Mouse (Mus musculus) heart, embryonic 12.5 days (tissue): Measurements from ENCODE around the gene 0610010F05Rik. TPM values are rescaled to one million over a fixed set of nuclear protein-coding genes. Genes with fewer than 3 reads are reported as not detected.
A peak's percentile ranks its signal among the peaks of the same experiment; 100 is the strongest.

Source experiments
- ATAC-seq: fragments of 200-750 bp; cut with Nextera tagmentation; 2 replicates; pipeline ENCODE4 v1.8.0; 2017; ENCODE audit warnings: moderate TSS enrichment, moderate library complexity; ENCODE audit not compliant: insufficient number of reproducible peaks, low FRiP score
- H3K27ac ChIP-seq: fragments of 300-500 bp; sonication (generic); 2 replicates; pipeline ENCODE4 v1.5.1; 2016; ENCODE audit warnings: mild to moderate bottlenecking, moderate library complexity; ENCODE audit not compliant: poor library complexity, severe bottlenecking
- H3K27me3 ChIP-seq: fragments of 300-500 bp; sonication (generic); replicated peaks from 2 replicates; pipeline ENCODE4 v1.6.1; 2016; ENCODE audit warnings: mild to moderate bottlenecking, moderate library complexity
- H3K36me3 ChIP-seq: fragments of 300-500 bp; sonication (generic); 2 replicates; pipeline ENCODE4 v1.6.1; 2016; ENCODE audit warnings: mild to moderate bottlenecking, moderate library complexity
- H3K4me1 ChIP-seq: fragments of 300-500 bp; sonication (generic); replicated peaks from 2 replicates; pipeline ENCODE4 v1.6.1; 2016; ENCODE audit warnings: mild to moderate bottlenecking
- H3K4me2 ChIP-seq: fragments of 300-500 bp; sonication (generic); 2 replicates; pipeline ENCODE4 v1.6.1; 2016; ENCODE audit warnings: mild to moderate bottlenecking, moderate library complexity
- H3K4me3 ChIP-seq: fragments of 300-500 bp; sonication (generic); 2 replicates; pipeline ENCODE4 v1.5.1; 2016; ENCODE audit warnings: mild to moderate bottlenecking
- H3K9ac ChIP-seq: fragments of 300-500 bp; sonication (generic); 2 replicates; pipeline ENCODE4 v1.6.1; 2016; ENCODE audit warnings: mild to moderate bottlenecking, moderate library complexity
- H3K9me3 ChIP-seq: fragments of 300-500 bp; sonication (generic); replicated peaks from 2 replicates; pipeline ENCODE4 v1.6.1; 2016; ENCODE audit warnings: mild to moderate bottlenecking, moderate library complexity
- WGBS: fragments of 180-500 bp; shearing (Covaris S2); methylation state at CpG from one replicate; pipeline ENCODE4 v1.1.7; 2016; 5-methylcytosine and 5-hydroxymethylcytosine counted together
- polyA plus RNA-seq: library from polyadenylated mRNA; unstranded; fragments of >200 nt; fragmentation: Nextera tagmentation; extraction: Ambion mirVana; gene quantifications from 2 replicates; pipeline ENCODE4 v1.2.1, GENCODE M21; 2016

Gene 0610010F05Rik
- polyA plus RNA-seq: 18.8 and 19.0 TPM in 2 replicates

GRCm38 (mm10) chr11:23632945-23633878 is at the start of gene 0610010F05Rik:
TSS of gene 0610010F05Rik (minus strand) at chr11:23633639.
- ATAC-seq: peak; percentile 100
- Histone ChIP-seq H3K4me1 (peaks cover 5% of the 10 kb centered on the region), H3K4me2 (peak within 1 kb of the TSS; percentile 65), H3K4me3 (peak within 1 kb of the TSS; percentile 76), H3K36me3 (peaks cover 6% of the 10 kb centered on the region; the same call in 1 of the 2 replicates), H3K27me3 (no peaks in the 10 kb centered on the region), H3K9me3 (no peaks in the 10 kb centered on the region), H3K27ac (peak within 1 kb of the TSS; percentile 83), H3K9ac (peak within 1 kb of the TSS; percentile 97)
- under 1% methylated on average over 83 of the region's 103 CpGs for WGBS

GRCm38 (mm10) chr11:23682561-23682960 is 49.1 kb upstream of the 0610010F05Rik start:
- WGBS: 91% methylated on average over 5 of the region's 5 CpGs
- no peak overlapping the region for H3K4me2 ChIP-seq
- no peak overlapping the region for H3K9ac ChIP-seq
- H3K9me3 ChIP-seq: no peaks in the 10 kb centered on the region
- H3K27ac ChIP-seq: no peak overlapping the region
- H3K4me3 ChIP-seq: no peak overlapping the region
- peaks cover 46% of the 10 kb centered on the region for H3K36me3 ChIP-seq
- H3K27me3 ChIP-seq: no peaks in the 10 kb centered on the region
- no peak for ATAC-seq
- no peaks in the 10 kb centered on the region for H3K4me1 ChIP-seq

- no peak overlapping the region for H3K27ac ChIP-seq
- no peak overlapping the region for H3K9ac ChIP-seq
- H3K27me3 ChIP-seq: no peaks in the 10 kb centered on the region
- WGBS: 89% methylated on average over 6 of the region's 6 CpGs
- H3K4me2 ChIP-seq: no peak overlapping the region
- ATAC-seq: no peak
- peaks cover 61% of the 10 kb centered on the region for H3K36me3 ChIP-seq
- no peaks in the 10 kb centered on the region for H3K4me1 ChIP-seq
- no peak overlapping the region for H3K4me3 ChIP-seq
- no peaks in the 10 kb centered on the region for H3K9me3 ChIP-seq
Measured at GRCm38 (mm10) chr11:23680435-23680950, 47.1 kb upstream of the 0610010F05Rik start.

GRCm38 (mm10) chr11:23679044-23679642 is 45.7 kb upstream of the 0610010F05Rik start:
- 37% methylated on average over 3 of the region's 3 CpGs for WGBS
- Histone ChIP-seq H3K27ac (no peak overlapping the region), H3K9ac (no peak overlapping the region), H3K27me3 (no peaks in the 10 kb centered on the region), H3K36me3 (peaks cover 67% of the 10 kb centered on the region), H3K4me2 (no peak overlapping the region), H3K4me1 (no peaks in the 10 kb centered on the region), H3K9me3 (no peaks in the 10 kb centered on the region), H3K4me3 (no peak overlapping the region)
- no peak for ATAC-seq

- H3K27ac ChIP-seq: no peak overlapping the region
- H3K9me3 ChIP-seq: no peaks in the 10 kb centered on the region
- no peak overlapping the region for H3K4me2 ChIP-seq
- H3K36me3 ChIP-seq: peaks cover 69% of the 10 kb centered on the region
- WGBS: 83% methylated on average over 5 of the region's 5 CpGs
- no peak overlapping the region for H3K4me3 ChIP-seq
- H3K4me1 ChIP-seq: no peaks in the 10 kb centered on the region
- H3K27me3 ChIP-seq: no peaks in the 10 kb centered on the region
- H3K9ac ChIP-seq: no peak overlapping the region
- no peak for ATAC-seq
Measured at GRCm38 (mm10) chr11:23676100-23676499, 42.7 kb upstream of the 0610010F05Rik start.

- H3K9ac ChIP-seq: no peak overlapping the region
- peaks cover 55% of the 10 kb centered on the region for H3K36me3 ChIP-seq
- no peaks in the 10 kb centered on the region for H3K4me1 ChIP-seq
- H3K27ac ChIP-seq: no peak overlapping the region
- 87% methylated on average over 4 of the region's 4 CpGs for WGBS
- no peak overlapping the region for H3K4me3 ChIP-seq
- H3K4me2 ChIP-seq: no peak overlapping the region
- no peaks in the 10 kb centered on the region for H3K27me3 ChIP-seq
- no peak for ATAC-seq
- H3K9me3 ChIP-seq: no peaks in the 10 kb centered on the region
Measured at GRCm38 (mm10) chr11:23672256-23672749, 38.9 kb upstream of the 0610010F05Rik start.

- peaks cover 10% of the 10 kb centered on the region; the same call in 1 of the 2 replicates for H3K4me1 ChIP-seq
- peaks cover 14% of the 10 kb centered on the region for H3K36me3 ChIP-seq
- WGBS: 61% methylated on average over 3 of the region's 3 CpGs
- peak overlapping the region; percentile 79 for H3K4me2 ChIP-seq
- ATAC-seq: no peak
- H3K27ac ChIP-seq: no peak overlapping the region
- H3K9me3 ChIP-seq: no peaks in the 10 kb centered on the region
- no peaks in the 10 kb centered on the region for H3K27me3 ChIP-seq
- H3K4me3 ChIP-seq: peak overlapping the region; percentile 96
- H3K9ac ChIP-seq: no peak overlapping the region
Measured at GRCm38 (mm10) chr11:23667128-23667527, 33.7 kb upstream of the 0610010F05Rik start.

GRCm38 (mm10) chr11:23666526-23666925 is 33.1 kb upstream of the 0610010F05Rik start:
- WGBS: 8% methylated on average over 5 of the region's 5 CpGs
- H3K4me1 ChIP-seq: peaks cover 10% of the 10 kb centered on the region; the same call in 1 of the 2 replicates
- H3K9ac ChIP-seq: peak overlapping the region; percentile 96
- H3K4me3 ChIP-seq: peak overlapping the region; percentile 96
- H3K9me3 ChIP-seq: no peaks in the 10 kb centered on the region
- no peak for ATAC-seq
- H3K27me3 ChIP-seq: no peaks in the 10 kb centered on the region
- H3K36me3 ChIP-seq: peaks cover 14% of the 10 kb centered on the region
- H3K27ac ChIP-seq: peak overlapping the region; percentile 94
- peak overlapping the region; percentile 79 for H3K4me2 ChIP-seq

- Histone ChIP-seq H3K36me3 (peaks cover 10% of the 10 kb centered on the region; the same call in 1 of the 2 replicates), H3K27ac (peak within 1 kb of the TSS; percentile 94), H3K4me1 (peaks cover 11% of the 10 kb centered on the region; the same call in 1 of the 2 replicates), H3K4me3 (peak within 1 kb of the TSS; percentile 96), H3K9ac (peak within 1 kb of the TSS; percentile 96), H3K27me3 (no peaks in the 10 kb centered on the region), H3K9me3 (no peaks in the 10 kb centered on the region), H3K4me2 (peak within 1 kb of the TSS; percentile 79)
- ATAC-seq: peak; percentile 97
- under 1% methylated on average over 49 of the region's 49 CpGs for WGBS
Measured at GRCm38 (mm10) chr11:23665798-23666501, 32.5 kb upstream of the 0610010F05Rik start, which contains the start of gene Pex13. TSS of gene Pex13 (minus strand) at chr11:23665959.

- H3K9me3 ChIP-seq: no peaks in the 10 kb centered on the region
- peak within 1 kb of the TSS; percentile 96 for H3K9ac ChIP-seq
- peaks cover 7% of the 10 kb centered on the region; the same call in 1 of the 2 replicates for H3K36me3 ChIP-seq
- H3K27me3 ChIP-seq: no peaks in the 10 kb centered on the region
- ATAC-seq: peak; percentile 72
- under 1% methylated on average over 39 of the region's 40 CpGs for WGBS
- peak within 1 kb of the TSS; percentile 94 for H3K27ac ChIP-seq
- peak within 1 kb of the TSS; percentile 79 for H3K4me2 ChIP-seq
- peaks cover 12% of the 10 kb centered on the region; the same call in 1 of the 2 replicates for H3K4me1 ChIP-seq
- H3K4me3 ChIP-seq: peak within 1 kb of the TSS; percentile 96
Measured at GRCm38 (mm10) chr11:23665311-23665786, 31.9 kb upstream of the 0610010F05Rik start, which contains the start of gene Pus10. TSS of gene Pus10 (plus strand) at chr11:23665674.
